Mouse (Mus musculus): ENCODE data around the gene Zfand6. TPM values are rescaled to one million over a fixed set of nuclear protein-coding genes. Genes with fewer than 3 reads are reported as not detected.
A peak's percentile ranks its signal among the peaks of the same experiment; 100 is the strongest.

Gene Zfand6
- total RNA-seq, 1 experiment from 2014 or later, result 129 TPM

DNA sequence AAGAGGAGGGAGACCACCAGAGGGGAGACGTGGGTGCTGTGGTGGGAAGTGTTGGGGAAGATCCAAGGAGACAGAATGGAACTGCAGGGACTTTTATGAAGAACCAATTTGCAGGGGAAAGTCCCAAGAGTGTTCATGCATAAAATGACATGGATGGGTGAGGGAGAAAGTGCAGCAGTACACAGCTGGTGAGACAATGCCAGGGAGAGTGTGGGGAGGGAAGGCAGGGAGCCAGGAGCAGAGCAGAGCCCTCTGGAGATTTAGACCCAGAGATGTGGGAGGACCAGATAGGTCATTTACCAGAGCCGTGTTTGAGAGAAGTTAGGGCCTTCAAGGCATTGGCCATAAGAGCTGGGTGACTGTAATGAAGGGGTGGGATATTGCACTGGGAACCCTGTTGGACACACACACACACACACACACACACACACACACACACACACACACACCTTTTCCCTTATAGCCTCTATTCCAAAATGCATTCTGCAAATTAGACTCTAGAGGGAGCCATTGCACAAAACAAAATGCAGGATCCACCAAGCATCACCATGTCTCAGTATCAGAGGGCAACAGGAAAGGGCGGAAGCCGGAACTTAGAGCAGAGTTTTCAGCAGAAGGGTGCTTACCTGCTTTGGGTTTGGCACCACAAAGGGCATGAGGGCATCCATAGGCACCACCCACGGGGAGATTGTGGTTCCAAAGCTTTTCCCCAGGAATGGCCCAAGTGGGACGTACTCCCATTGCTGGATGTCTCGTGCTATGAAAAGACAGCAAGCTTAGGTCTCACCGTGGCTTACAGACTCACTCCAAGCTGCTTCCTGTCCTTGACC lies 95.5 kb downstream of the Zfand6 start:
- DNase-seq, result peak; percentile 49

DNA sequence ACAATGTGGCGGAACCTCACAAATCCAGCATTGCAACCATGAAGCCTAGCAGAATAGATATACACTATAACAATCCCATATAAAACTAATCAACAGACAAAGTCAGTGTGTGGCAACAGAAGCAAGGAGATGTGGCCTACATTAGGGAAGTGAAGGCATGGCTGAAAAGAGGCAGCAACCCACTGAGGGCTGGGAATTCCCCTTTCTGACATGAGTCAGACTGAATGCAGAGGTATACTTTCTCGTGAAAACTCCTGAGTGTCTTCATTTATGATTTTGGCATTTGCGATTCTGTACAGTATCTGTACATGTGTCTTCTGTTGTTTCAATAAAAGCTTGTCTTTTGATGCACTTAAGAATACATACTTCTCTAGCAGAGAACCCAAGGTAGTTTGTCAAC lies 98.4 kb downstream of the Zfand6 start:
- DNase-seq, result no peak

- no peak for DNase-seq
Observed at GRCm38 (mm10) chr7:84590622-84591021, 99.1 kb downstream of the Zfand6 start.

DNA sequence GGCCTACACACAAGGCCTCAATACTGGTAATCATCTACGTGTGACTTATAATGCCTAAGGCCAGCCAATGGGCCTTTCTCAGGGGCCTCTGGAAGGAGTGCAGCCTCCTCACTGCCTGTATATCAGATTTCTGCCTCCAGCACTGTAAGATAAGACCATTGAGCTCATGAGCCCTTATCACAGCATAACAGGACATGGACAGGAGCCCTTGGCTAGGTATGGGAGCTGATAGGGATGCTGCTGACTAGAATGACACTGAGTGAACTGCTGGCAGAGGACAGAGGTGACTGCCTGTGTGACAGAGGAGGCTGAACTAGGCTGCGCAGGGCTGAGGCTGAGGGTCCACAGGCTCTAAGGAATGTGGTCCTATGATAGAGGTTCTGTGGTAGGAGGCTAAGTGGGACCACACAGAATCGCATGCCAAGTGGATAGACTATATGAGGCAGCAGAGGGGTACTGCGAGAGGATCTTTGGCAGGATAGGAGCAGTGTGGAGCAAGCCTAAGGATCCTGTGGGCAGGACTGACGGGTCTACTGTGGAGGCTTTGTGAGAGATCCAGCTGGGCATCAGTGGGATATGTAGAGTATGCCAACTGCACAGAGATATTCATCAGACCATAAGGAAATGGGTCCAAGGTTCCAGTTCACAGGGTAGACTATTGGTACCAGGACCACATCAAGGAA lies 102.5 kb downstream of the Zfand6 start:
- no peak for DNase-seq

DNA sequence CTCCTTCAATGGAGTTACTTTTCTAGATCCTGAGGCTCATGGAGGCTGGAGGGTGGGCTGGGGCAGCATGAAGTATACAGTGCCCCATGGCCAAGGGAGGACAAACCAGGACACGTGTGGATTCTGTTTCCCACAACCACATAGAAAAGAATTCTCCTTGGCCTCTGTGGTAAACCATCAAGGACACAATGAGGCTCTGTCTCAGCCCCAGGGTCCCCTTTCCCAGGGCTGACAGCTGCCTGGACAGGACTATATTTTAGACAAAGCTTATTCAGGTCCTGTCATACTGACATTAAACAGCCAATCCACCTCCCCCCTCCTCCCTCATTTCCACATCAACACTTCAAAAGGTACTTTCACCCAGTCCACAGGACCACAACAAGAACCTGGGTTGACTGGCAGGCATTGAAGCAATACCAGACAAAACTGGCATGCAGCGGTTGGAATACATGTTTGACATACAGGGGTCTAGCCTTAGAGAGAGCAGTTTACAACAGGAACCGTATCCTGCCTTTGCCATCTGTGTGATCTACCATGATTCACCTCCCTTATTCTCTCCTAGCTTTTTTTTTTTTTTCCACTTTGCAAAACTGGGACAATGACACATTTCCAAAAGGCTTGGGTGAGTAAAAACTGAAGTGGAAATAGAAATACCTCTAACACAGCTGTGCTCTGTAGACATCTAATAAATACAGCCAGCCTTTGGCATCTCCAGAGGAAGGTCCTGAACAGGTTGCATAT lies 103.2 kb downstream of the Zfand6 start:
- DNase-seq, result no peak

DNA sequence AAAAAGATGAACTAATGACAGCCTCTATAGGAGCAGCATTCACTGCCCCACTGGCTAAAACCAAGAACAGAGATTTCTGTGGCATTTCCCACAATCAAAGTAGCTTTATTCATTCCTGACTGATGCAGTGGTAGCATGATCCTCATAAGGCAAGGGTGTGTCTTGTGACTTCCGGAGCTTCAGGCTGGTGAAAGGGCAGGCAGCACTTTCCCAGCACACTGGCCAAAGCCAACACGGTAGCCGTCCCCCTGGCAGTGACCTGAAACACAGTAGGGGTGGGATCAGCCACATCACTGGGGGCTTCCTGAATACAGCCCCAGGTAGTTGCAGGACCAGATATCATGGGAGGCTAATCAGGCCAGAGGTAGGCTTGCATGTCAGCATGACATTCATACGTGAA lies 104.7 kb downstream of the Zfand6 start:
- no peak for DNase-seq

- DNase-seq, result no peak
Observed at GRCm38 (mm10) chr7:84579769-84580168, 110.0 kb downstream of the Zfand6 start.

- no peak for DNase-seq
Observed at GRCm38 (mm10) chr7:84578841-84579240, 110.9 kb downstream of the Zfand6 start.

GRCm38 (mm10) chr7:84577034-84577433 lies 112.7 kb downstream of the Zfand6 start:
- DNase-seq, result no peak

GRCm38 (mm10) chr7:84566200-84566599 lies 123.6 kb downstream of the Zfand6 start:
- no peak for DNase-seq

DNA sequence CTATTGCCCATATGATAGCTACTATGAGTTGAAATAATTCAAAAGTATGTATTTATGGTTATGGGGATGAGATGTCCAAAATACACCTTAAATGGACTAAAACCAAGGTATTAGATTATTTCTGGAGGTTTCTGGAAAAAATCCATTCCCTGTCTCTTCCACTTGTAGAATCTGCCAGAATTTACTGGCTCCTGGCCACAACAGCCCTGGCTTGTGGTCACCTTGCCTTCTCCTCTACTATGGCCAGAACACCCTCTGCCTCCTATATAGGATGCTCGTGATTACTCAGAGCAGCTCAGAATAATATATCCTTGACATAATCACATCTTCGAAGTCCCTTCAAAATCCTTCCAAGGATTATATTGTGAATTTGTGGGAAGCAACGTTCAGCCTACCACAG lies 125.5 kb downstream of the Zfand6 start:
- no peak for DNase-seq

Other genes with a start within 250 kb of the Zfand6 start
- gene Gm2115, start 161.0 kb downstream of the Zfand6 start, total RNA-seq (2021), result 15.2 and 18.6 TPM in 2 replicates
- gene Fah, start 83.2 kb downstream of the Zfand6 start, total RNA-seq (2021), result 47.5 and 99.3 TPM in 2 replicates
- not detected in 2 replicates for gene Olfr291, start 163.6 kb upstream of the Zfand6 start, total RNA-seq (2021)

Data from adrenal gland, postnatal 14 days (tissue).